Mouse (Mus musculus) myocyte (in vitro differentiated cells): ENCODE measurements at regions not wholly inside any gene's neighbourhood (a gene's known extent, or its start where the extent isn't known, plus 50 kb on each side); places are given as distances from the start of the nearest gene placed in this dataset.
A peak's percentile ranks its signal among the peaks of the same experiment; 100 is the strongest.

Source experiments
- H3K27me3 ChIP-seq: one replicate; pipeline ENCODE4 v1.6.1; 2011; ENCODE audit not compliant: control insufficient read depth, insufficient read depth, insufficient read length
- H3K36me3 ChIP-seq: one replicate; pipeline ENCODE4 v1.6.1; 2011; ENCODE audit not compliant: control insufficient read depth, insufficient read depth
- H3K4me2 ChIP-seq: one replicate; pipeline ENCODE4 v1.6.1; 2011; ENCODE audit warnings: low read depth, control low read depth
- H3K4me3 ChIP-seq: one replicate; pipeline ENCODE4 v1.5.1; 2011; ENCODE audit warnings: mild to moderate bottlenecking, control low read depth, moderate library complexity
- H3K79me2 ChIP-seq: one replicate; pipeline ENCODE4 v1.6.1; 2011; ENCODE audit not compliant: control insufficient read depth, insufficient read depth
- H3ac ChIP-seq: one replicate; pipeline ENCODE4 v1.6.1; 2011; ENCODE audit not compliant: control insufficient read depth, insufficient read length
- CEBPB ChIP-seq: IDR thresholded peaks from 2 replicates; pipeline ENCODE4 v1.6.1; 2011; ENCODE audit warnings: mild to moderate bottlenecking, moderate library complexity; ENCODE audit not compliant: poor library complexity, insufficient read depth, severe bottlenecking
- E2F4 ChIP-seq: IDR thresholded peaks from one replicate; pipeline ENCODE4 v1.6.1; 2011; ENCODE audit warnings: mild to moderate bottlenecking, control low read depth, moderate library complexity; ENCODE audit not compliant: insufficient read depth
- MAX ChIP-seq: IDR thresholded peaks from one replicate; pipeline ENCODE4 v1.6.1; 2011; ENCODE audit warnings: low read depth, mild to moderate bottlenecking, control low read depth
- MYOD1 ChIP-seq, 3 experiments: IDR thresholded peaks; one replicate each; pipeline ENCODE4 v1.6.1; 2011; ENCODE audit warnings: control low read depth in 2 of 3, low read depth in 2 of 3, mild to moderate bottlenecking in 2 of 3, moderate library complexity in 1 of 3; ENCODE audit not compliant: insufficient read length in 2 of 3, control insufficient read depth in 1 of 3
- MYOG ChIP-seq, 3 experiments: IDR thresholded peaks; one replicate each; pipeline ENCODE4 v1.6.1; 2011; ENCODE audit warnings: control low read depth in 2 of 3, low read depth in 2 of 3, mild to moderate bottlenecking in 2 of 3; ENCODE audit not compliant: insufficient read length in 2 of 3, control insufficient read depth in 1 of 3, insufficient read depth in 1 of 3
- POLR2A ChIP-seq: IDR thresholded peaks from one replicate; pipeline ENCODE4 v1.6.1; 2011; ENCODE audit warnings: low read depth, mild to moderate bottlenecking, control low read depth, moderate library complexity; ENCODE audit not compliant: insufficient read length
- POLR2AphosphoS2 ChIP-seq: IDR thresholded peaks from one replicate; pipeline ENCODE4 v1.6.1; 2011; ENCODE audit warnings: low read depth, control low read depth; ENCODE audit not compliant: insufficient read length
- REST ChIP-seq: IDR thresholded peaks from one replicate; pipeline ENCODE4 v1.6.1; 2011; ENCODE audit warnings: mild to moderate bottlenecking, control low read depth, moderate library complexity; ENCODE audit not compliant: insufficient read depth, insufficient read length
- SRF ChIP-seq: IDR thresholded peaks from one replicate; pipeline ENCODE4 v1.6.1; 2011; ENCODE audit warnings: low read depth; ENCODE audit not compliant: control insufficient read depth, insufficient read length
- TCF12 ChIP-seq: IDR thresholded peaks from one replicate; pipeline ENCODE4 v1.6.1; 2011; ENCODE audit warnings: mild to moderate bottlenecking, control low read depth; ENCODE audit not compliant: poor library complexity, insufficient read depth, severe bottlenecking
- TCF3 ChIP-seq: IDR thresholded peaks from one replicate; pipeline ENCODE4 v1.6.1; 2011; ENCODE audit warnings: low read depth, control low read depth; ENCODE audit not compliant: insufficient read length
- USF1 ChIP-seq: IDR thresholded peaks from one replicate; pipeline ENCODE4 v1.6.1; 2011; ENCODE audit warnings: low read depth, mild to moderate bottlenecking, control low read depth, moderate library complexity

GRCm38 (mm10) chr7:70589713-70590112 is 223.2 kb upstream of the Nr2f2 start:
- H3K4me2 ChIP-seq: no peak overlapping the region
- H3K79me2 ChIP-seq: no peaks in the 10 kb centered on the region
- H3ac ChIP-seq: no peak overlapping the region
- no peaks in the 10 kb centered on the region for H3K27me3 ChIP-seq
- H3K36me3 ChIP-seq: no peaks in the 10 kb centered on the region
- no peak for TF ChIP-seq MYOD1 (IDR thresholded peaks at IDR 0.05; ENCODE audit: control insufficient read depth in 1 of 3, insufficient read length in 2 of 3, low read depth in 2 of 3)
- TF ChIP-seq SRF: no peak
- TF ChIP-seq POLR2AphosphoS2: no peak
- no peak for TF ChIP-seq USF1
- no peak for TF ChIP-seq TCF12
- TF ChIP-seq MAX: no peak
- no peak for TF ChIP-seq MYOG (IDR thresholded peaks at IDR 0.05; ENCODE audit: control insufficient read depth in 1 of 3, insufficient read depth in 1 of 3, insufficient read length in 2 of 3, low read depth in 2 of 3)
- no peak for TF ChIP-seq POLR2A
- no peak for TF ChIP-seq E2F4
- no peak for TF ChIP-seq TCF3
- TF ChIP-seq REST: no peak
- H3K4me3 ChIP-seq: no peak overlapping the region

GRCm38 (mm10) chr7:70588061-70588460 is 221.5 kb upstream of the Nr2f2 start:
- H3K27me3 ChIP-seq: no peaks in the 10 kb centered on the region
- no peak for TF ChIP-seq MYOD1 (IDR thresholded peaks at IDR 0.05; ENCODE audit: control insufficient read depth in 1 of 3, insufficient read length in 2 of 3, low read depth in 2 of 3)
- TF ChIP-seq MAX: no peak
- no peak for TF ChIP-seq USF1
- TF ChIP-seq CEBPB: no peak
- no peak for TF ChIP-seq POLR2A
- TF ChIP-seq SRF: no peak
- TF ChIP-seq E2F4: no peak
- no peak for TF ChIP-seq REST
- TF ChIP-seq MYOG (IDR thresholded peaks at IDR 0.05; ENCODE audit: control insufficient read depth in 1 of 3, insufficient read depth in 1 of 3, insufficient read length in 2 of 3, low read depth in 2 of 3): no peak
- no peaks in the 10 kb centered on the region for H3K79me2 ChIP-seq
- H3K36me3 ChIP-seq: no peaks in the 10 kb centered on the region
- H3ac ChIP-seq: no peak overlapping the region
- no peak overlapping the region for H3K4me2 ChIP-seq
- no peak overlapping the region for H3K4me3 ChIP-seq

- no peaks in the 10 kb centered on the region for H3K27me3 ChIP-seq
- H3K4me3 ChIP-seq: no peak overlapping the region
- no peak overlapping the region for H3ac ChIP-seq
- H3K79me2 ChIP-seq: no peaks in the 10 kb centered on the region
- no peak for TF ChIP-seq SRF
- no peak for TF ChIP-seq CEBPB
- TF ChIP-seq MYOD1 (IDR thresholded peaks at IDR 0.05; ENCODE audit: control insufficient read depth in 1 of 3, insufficient read length in 2 of 3, low read depth in 2 of 3): no peak
- TF ChIP-seq USF1: no peak
- no peak for TF ChIP-seq POLR2AphosphoS2
- no peak for TF ChIP-seq E2F4
- TF ChIP-seq MYOG (IDR thresholded peaks at IDR 0.05; ENCODE audit: control insufficient read depth in 1 of 3, insufficient read depth in 1 of 3, insufficient read length in 2 of 3, low read depth in 2 of 3): no peak
- TF ChIP-seq POLR2A: no peak
- TF ChIP-seq TCF12: no peak
- no peak for TF ChIP-seq TCF3
- no peak for TF ChIP-seq MAX
- H3K36me3 ChIP-seq: no peaks in the 10 kb centered on the region
- no peak overlapping the region for H3K4me2 ChIP-seq
Observed at GRCm38 (mm10) chr7:70584480-70584879, 217.9 kb upstream of the Nr2f2 start.

- no peaks in the 10 kb centered on the region for H3K36me3 ChIP-seq
- TF ChIP-seq USF1 (no peak), CEBPB (peak; percentile 49; the same call in 1 of the 2 replicates), E2F4 (no peak), POLR2AphosphoS2 (no peak), MYOD1 (IDR thresholded peaks at IDR 0.05; ENCODE audit: control insufficient read depth in 1 of 3, insufficient read length in 2 of 3, low read depth in 2 of 3) (peak in 1 of 3 experiments; percentile 44), MYOG (IDR thresholded peaks at IDR 0.05; ENCODE audit: control insufficient read depth in 1 of 3, insufficient read depth in 1 of 3, insufficient read length in 2 of 3, low read depth in 2 of 3) (no peak)
- no peak overlapping the region for H3K4me3 ChIP-seq
- no peaks in the 10 kb centered on the region for H3K79me2 ChIP-seq
- H3K27me3 ChIP-seq: no peaks in the 10 kb centered on the region
- no peak overlapping the region for H3ac ChIP-seq
- no peak overlapping the region for H3K4me2 ChIP-seq
Observed at GRCm38 (mm10) chr7:70576112-70576910, 209.8 kb upstream of the Nr2f2 start.

- Histone ChIP-seq H3ac (no peak overlapping the region), H3K4me3 (no peak overlapping the region), H3K36me3 (no peaks in the 10 kb centered on the region), H3K4me2 (no peak overlapping the region), H3K79me2 (no peaks in the 10 kb centered on the region), H3K27me3 (no peaks in the 10 kb centered on the region)
- no peak for TF ChIP-seq POLR2A
- TF ChIP-seq MYOD1 (IDR thresholded peaks at IDR 0.05; ENCODE audit: control insufficient read depth in 1 of 3, insufficient read length in 2 of 3, low read depth in 2 of 3): peak in 1 of 3 experiments; percentile 18
Observed at GRCm38 (mm10) chr7:70575614-70576013, 209.1 kb upstream of the Nr2f2 start.
